Mouse (Mus musculus): ENCODE measurements around the gene Tacc2.

The Tacc2 gene

DNA sequence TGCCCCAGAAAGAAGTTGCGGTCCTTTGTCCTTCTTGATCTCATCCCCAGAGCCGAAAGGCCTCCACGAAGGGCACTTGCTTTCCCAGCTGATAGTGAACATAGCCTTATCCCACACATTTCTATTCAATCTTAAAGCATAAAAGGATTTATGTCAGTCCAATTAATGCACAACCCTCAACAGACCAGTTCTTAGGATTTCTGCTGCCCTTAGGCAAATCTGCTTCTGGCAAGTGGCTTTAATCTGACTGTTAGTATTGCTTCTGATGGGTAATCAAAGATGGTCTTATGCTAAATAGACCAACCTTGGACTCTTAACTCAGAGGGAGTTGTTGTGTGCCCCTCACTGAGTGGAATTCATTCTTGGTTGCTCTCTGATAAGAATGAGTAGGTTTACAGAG, 40.4 kb downstream of the Tacc2 start:
- no peak for DNase-seq (ENCODE audit: low spot score)

DNA sequence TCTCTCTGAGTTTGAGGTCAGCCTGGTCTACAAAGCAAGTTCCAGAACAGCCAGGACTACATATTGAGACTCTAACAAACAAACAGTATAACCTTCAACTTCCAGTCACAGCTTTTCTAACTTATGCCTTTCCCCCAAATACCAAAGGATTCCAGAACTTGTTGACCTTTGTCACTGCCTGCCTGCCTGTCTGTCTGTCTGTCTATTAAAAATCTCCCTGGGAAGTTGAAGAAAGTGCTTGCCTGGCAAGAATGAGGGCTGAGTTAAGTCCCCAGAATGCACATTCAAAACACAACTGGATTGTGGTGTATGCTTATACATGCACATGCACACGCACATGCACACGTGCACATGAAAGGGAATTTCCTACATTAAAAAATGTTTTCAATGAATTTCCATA, 43.8 kb downstream of the Tacc2 start:
- no peak for DNase-seq (ENCODE audit: low spot score)

DNA sequence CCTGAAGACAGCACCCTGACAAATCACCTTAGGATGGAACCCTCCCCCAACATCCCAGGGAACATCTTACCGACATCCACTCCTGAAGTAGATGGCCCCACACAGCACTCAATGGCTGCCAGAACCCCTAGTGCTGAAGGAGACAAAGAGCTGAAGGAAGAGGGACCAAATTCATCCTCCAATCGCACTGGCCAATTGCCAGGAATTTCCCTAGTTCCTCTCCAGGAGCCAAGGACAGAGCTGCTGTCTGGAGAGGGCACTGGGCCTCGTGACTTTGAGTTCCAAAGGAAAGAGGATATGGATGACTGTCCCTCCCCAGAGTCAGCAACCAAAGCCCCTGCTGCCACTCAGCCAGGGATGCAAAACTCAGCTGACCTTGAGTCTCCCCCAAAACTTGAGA, 44.7 kb downstream of the Tacc2 start:
- no peak for DNase-seq (ENCODE audit: low spot score)

DNA sequence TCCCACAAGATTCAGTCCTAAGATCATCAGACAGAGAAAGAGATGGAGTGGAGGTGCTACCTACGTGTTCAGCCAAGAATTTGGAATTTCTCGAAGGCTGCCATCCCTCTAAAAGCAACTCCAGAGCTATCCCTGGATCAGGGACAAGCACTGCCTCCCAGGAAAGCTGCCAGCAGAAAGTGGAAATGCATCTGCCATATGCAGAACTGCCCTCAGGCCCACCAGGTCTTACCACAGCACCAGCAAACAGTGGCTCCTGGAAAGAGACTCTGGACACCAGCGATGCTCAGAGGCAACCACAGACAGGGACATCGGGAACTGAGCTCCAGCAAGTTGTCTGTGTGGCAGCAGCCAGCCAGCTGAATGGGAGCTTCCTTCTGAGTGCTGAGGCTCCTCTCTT, 45.1 kb downstream of the Tacc2 start:
- DNase-seq (ENCODE audit: low spot score) = no peak

DNA sequence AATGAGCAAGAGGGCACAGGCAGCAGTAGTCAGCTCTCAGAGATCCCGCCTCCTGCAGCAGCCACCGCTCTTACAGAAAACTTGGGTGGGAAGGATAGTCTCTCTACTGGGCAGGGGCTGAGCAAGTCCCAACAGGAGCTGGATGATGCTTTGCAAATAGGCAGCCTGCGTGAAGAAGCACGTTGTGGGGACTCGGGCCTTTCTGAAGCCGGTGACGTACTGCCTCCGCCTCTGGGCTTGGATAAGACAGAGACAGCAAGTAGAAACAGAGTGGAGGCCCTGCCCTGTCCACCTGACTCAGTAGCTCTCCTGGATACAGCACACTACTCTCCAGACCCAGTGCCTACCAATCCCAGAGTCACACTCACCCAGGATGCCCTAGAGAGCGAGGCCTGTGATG, 47.1 kb downstream of the Tacc2 start:
- DNase-seq (ENCODE audit: low spot score) = no peak

DNA sequence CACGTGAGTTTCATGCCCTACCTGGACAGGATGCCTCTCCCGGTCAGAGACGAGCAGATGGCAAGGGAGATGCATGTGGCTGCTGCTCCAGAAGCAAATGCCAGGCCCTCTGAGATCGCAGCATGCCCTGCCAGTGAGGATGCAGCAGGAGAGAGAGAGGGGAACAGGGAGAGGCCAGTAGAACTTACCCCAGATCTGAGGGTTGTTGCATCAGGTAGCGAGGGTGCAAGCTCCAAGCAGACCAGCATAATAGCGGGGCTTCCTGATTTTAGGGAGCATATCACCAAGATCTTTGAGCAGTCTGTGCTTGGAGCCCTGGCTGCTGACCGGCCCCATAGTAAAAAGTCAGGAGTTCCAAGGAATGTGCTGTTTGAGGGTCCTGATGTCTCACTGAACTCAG, 48.1 kb downstream of the Tacc2 start:
- no peak for DNase-seq (ENCODE audit: low spot score)

DNA sequence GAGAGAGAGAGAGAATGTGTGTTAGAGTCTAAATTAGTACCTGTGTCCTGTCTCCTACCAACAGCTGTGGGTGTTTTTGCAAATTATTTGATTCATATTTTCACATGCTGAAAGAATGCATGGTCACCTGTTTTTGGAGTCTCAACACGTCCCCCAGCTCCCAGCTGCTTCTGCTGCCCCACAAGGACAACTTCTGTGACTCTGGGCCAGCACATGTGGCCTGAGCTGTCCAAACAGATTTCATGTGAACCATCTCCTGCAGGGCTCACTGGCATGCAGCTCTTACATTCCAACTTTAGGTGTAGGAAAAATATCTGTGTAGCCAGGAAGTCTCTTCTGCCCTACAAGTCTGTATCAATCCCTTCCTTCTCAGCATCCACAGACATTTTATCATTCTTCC, 51.4 kb downstream of the Tacc2 start:
- no peak for DNase-seq (ENCODE audit: low spot score)

DNA sequence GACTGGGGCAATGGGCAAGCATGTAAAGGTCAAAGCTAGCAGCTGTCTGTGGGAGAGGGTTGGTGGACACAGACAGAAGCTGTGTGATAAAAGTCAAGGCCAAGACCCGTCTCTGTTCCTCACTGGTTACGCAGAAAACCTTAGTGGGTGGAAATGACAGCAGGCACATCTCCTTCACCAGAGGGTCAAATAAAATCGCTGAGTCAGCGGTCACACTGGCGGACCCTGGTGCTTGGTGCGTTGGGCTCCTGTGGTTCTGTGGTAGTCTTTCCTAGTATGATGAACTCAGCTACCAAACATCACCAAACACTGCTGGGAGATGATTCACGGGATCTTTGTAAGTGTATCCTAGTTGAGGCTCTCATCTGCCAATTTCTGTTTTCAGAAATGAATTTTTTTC, 52.8 kb downstream of the Tacc2 start:
- DNase-seq (ENCODE audit: low spot score) = no peak

DNA sequence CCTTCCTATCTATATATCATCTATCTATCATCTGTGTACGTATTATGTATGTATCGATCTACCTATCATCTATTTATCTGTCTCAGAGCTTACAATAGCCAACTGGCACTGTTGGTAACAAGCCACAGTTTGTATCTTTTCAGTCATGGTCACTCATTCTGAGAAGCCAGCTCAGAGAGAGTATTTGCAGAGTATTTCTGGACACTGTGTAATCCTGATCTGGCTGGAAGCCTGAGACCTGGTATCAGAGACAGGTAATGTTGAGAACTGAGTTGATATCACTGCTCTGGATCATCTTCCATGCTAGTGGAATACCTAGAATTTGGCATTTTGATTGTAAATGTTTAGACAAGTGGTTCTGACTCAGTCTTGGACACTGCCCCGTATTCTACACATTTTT, 53.7 kb downstream of the Tacc2 start:
- DNase-seq (ENCODE audit: low spot score) = no peak

DNA sequence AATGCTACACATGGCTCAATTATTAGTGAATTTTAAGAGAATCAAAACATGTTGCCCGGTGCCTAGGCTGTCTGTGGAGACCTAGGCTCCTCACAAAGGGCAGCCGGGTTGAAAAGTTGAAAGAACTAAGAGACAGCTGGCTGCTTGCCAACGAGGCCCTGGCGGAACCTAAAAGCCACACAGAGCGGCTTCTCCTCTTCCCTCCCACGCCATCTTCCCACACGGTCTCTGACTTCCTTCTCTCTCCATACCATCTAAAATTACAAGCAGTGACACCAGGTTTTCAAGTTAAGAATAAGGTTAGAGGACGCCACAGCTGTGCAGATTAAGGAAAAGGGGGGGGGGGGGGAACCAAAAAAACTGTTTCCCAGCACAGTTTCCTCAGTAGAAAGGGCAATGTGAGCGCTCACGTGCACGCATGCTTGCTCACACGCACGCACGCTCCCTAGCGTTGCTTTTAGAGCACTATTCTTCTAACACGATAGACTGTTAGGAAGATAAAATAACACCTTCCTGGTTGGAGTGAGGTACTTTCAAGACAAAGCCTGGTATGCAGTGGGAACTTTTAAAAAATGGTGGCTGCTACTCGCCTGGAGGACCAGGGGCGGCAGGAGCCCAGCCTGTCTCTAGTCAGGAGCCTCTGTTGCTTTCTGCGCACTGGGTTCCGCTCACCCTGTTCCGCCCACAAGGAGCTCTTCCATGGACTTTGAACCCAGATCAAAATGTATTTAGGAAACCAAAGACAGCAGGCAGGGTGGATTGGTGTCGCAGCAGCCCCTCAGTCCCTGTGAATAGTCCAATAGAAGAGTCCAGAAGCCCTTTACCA, 54.5 kb downstream of the Tacc2 start:
- no peak for DNase-seq (ENCODE audit: low spot score)

DNA sequence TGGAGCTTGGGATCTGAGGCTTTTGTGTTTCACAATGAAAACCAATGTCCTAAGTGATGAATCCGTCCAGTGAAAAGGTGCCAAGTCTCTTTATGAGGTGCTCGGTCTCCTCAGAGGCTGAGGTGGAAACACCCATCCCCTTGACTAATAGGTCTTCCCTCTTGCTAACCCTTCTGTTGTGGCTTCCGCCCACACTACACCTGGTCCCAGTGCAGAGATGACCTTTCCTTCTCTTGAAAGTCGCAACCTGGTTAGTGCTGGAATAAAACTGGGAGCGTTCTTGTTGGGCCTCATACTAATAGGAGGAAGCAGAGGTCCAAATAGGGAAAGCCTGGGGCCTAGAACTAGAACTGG, 55.1 kb downstream of the Tacc2 start:
- no peak for DNase-seq (ENCODE audit: low spot score)

DNA sequence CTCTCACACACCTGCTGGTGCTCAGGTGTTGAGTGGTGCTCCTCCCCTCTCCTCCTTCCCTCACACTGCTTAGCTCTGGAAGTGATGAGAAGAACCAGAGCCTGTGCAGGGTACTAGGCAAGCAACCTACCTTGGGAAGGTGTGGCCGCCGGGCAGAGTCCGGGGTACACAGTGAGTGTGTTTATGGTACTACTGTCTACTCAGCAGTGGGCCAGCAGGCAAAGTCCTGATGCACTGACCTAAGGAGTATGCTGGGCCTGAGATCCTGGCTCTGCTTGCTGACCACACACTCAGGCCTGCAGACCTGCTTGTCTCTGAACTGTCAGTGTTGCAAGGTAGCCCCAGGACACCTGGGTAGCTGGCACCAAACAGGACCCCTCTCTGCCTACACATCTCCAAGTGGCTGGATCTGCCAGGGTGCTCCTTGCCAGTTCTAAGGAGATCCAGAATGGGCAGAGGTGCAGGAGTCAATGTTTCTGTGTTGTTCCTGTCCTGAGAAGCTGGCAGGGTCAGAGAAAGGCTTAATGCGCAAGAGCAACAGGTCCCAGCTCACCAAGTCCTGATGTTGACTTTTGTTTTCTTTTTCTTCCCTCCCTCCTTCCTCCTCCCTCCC, 57.1 kb downstream of the Tacc2 start:
- no peak for DNase-seq (ENCODE audit: low spot score)

DNA sequence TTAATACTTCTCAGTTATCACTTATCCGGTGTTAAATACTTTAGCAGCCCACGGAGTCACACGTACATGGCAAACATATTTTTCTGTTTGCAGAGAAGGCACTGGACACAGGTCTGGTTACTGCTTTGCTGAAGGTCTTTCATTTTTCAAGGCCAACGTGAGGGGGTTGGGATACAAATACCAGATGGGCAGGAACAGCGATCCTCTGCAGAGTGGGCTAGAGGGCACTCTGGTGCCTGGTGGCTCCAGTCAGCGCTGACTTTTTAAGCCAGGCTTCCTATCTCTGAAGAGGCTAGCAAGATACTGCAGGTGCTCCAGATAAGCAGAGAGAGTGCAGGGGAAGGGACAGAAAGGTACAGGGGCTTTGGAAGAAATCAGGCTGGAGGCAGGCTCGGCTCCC, 58.0 kb downstream of the Tacc2 start:
- DNase-seq (ENCODE audit: low spot score) = no peak

DNA sequence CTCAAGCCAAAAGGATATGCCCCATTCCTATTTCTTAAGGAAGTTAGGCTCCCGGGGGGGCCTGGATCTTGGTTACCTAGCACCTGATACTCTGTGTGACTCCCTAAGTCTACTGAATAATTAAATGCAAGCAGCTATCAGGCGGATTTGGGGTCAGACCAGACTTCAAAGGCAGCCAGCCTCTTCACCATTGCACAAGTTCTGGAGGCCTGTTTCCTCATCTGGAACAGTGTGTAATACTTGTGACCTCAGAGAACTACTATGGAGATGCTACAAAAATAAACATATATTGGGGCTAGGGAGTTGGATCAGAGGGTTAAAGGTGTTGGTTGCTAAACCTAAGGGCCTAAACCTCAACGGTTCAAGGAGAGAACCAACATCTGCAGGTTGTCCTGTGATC, 59.0 kb downstream of the Tacc2 start:
- no peak for DNase-seq (ENCODE audit: low spot score)

DNA sequence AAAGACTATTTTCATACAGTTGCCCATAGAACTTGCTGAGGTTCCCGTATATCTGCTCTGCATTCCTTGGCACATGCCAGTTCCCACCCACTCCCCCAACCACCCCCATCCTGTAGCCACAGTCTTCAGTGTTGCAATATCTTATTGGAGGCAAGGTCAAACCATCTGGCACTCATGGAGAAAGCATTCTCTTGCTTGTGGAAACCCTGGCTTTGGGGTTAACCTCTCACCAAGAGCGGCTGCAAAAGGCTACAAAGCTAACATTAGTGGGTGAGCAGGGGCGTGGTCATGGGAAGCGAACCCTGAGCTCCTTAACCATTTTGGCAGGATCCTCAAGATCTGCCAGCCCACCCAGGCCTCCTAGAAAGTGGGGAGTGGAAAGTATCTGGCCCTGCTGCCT, 59.7 kb downstream of the Tacc2 start:
- DNase-seq (ENCODE audit: low spot score) = no peak

DNA sequence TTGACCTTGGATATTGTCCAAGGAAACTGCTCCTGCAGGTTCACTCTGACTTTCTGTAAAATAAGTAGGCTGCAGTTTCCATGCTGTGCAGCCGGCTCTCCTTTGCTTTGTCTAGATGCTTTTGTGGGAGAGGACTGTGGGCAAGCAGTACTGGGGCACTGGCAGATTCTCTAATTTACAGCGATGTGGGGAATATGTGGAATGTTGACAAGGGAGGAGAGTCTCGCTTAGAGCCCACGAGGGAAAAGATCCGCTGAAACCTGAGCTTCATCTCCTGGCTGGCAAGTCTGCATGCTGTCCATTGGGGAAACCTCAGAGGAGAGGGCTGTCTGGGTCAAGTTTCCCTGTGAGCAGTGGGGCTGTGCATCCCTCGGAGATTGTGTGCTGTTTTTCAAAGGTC, 60.6 kb downstream of the Tacc2 start:
- DNase-seq (ENCODE audit: low spot score) = no peak

DNA sequence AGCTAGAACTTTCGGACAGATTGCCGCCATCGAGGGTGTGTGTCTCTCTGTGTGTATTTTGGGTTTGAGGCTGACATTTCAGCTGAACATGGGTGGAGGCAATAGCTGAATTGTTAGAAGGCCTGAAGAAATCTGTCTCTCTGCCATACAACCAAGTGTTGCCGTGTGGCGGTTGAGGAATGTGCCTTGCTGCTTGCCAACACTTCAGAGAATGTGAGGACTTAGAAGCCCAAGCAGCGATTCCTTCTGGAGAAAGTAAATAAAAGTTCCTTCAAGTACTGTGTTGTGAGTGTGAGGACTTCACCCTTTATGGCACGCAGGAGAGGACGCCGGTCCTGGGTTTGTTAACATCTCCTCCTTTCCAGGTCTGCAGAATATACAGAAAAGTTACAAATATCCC, 63.4 kb downstream of the Tacc2 start:
- DNase-seq (ENCODE audit: low spot score) = no peak

DNA sequence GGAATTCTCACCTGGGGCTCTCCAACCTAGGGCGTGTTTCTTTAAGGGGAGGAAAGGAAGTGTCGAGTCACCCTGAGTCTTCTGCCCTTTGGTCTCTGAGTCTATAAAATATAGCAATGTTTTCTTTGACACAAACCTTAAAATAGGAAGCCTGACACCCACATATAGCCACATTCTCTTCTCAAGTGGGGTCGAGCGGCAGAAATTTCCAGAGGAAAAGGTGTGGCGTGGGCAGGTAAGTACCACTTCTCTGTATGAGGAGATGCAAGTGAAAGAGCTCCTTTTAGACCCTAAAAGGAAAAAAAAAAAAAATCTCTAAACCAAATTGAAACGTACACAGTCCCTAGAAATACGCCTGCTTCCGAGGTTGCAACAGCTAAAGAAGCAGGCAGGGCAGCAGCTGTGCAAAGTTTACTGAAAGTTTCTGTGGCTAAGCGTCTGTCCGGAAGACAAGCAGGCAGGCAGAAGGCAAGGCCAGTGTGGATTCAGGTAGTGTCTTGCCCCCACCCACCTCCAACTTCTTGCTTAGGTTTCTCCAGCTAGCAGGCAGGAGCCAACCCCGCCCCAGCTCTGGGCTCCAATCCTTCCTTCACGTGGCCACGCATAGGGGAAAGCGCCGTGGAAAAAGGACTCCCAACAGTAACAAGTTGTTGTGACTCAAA, 68.2 kb downstream of the Tacc2 start:
- no peak for DNase-seq (ENCODE audit: low spot score)

DNA sequence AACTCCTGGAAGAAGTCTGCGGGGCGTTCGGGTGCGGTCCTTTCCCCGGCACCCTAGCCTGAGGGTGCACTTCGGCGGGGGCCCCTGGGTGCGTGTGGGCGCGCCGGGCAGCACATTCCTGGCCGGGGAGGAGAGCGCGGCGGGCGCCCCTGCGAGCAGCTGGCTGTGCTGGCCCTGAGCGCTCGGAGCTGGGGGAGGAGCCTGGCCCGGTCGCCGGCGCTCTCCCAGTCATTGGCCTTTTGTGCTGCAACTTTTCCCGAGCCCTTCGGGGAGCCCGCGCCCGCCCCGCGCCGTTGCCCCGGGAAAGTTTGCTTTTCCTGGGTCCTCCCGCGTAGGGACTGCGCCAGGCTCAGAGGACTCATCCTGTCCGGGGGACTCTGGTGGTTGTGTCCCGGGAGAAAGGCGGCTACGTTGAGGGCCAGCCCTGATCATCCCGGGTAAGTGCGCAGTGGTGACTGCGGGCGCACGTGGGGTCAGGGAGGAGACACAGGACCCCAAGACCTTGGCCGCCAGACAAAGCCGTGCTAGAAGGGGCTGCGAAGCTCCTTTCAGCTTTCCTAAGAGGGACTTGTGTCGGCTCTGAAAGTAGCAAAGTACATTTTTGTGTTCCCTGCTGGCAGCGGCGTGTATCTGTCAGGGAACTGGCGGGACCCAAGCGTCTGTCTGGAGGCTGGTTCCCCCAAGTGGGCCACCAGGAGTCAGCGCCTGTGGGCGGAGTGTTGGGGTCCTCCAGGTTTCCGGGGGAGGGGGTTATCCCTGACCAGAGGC, 68.9 kb downstream of the Tacc2 start:
- no peak for DNase-seq (ENCODE audit: low spot score)

DNA sequence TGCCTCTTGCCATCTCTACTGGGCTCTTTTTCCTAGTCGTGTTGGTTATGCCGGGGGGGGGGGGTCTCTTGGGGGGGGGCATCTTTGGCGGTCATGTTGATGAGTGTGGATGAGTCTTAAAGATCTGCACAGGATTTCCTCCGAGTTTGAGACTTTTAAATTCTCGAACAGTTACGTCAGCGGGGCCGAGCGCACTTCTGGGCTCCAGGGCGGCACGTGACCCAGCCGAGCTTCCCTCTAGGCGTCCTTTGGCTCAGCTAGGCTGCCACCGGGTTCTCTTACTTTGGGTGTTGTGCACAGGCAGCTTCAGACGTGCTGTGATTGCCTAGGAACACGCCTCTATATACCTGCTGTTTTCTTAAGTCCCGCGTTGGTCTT, 69.5 kb downstream of the Tacc2 start:
- peak; percentile 27 for DNase-seq (ENCODE audit: low spot score)

DNA sequence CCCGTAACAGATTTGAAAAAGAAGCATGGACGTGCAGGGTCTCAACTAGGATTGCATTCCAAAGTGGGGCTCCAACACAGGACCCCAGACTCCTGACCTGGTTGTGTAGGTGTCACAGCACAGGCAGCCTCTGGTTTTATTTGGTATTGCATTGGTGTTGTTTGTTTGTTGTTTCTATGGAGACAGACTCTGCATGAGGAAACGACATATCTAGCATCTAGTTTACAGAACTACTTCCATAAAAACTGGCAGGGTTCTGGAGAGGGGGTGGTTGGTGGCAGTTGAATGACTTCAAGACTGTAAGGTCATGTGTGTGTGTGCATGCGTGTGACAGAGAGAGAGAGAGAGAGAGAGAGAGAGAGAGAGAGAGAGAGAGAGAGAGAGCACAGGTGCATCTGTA, 70.8 kb downstream of the Tacc2 start:
- no peak for DNase-seq (ENCODE audit: low spot score)

DNA sequence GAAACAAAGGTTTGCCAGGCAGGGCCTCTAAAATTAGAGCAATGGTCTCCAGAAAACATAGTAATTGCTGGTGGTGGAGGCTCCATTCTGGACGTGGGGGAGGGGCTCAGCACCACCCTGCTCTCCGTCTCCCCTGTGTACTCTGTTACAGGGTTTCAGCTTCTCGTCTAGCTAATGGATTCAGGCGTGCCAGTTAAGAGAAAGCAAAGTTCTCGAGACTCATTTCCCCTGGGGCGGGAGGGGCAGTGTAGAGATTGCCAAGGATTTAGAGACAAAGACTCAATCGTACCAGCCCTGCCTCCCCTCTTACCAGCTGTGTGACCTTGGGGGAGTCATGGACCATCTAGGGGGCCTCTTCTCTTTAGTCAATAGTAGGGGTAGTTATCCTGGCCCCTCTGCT, 72.0 kb downstream of the Tacc2 start:
- no peak for DNase-seq (ENCODE audit: low spot score)

DNA sequence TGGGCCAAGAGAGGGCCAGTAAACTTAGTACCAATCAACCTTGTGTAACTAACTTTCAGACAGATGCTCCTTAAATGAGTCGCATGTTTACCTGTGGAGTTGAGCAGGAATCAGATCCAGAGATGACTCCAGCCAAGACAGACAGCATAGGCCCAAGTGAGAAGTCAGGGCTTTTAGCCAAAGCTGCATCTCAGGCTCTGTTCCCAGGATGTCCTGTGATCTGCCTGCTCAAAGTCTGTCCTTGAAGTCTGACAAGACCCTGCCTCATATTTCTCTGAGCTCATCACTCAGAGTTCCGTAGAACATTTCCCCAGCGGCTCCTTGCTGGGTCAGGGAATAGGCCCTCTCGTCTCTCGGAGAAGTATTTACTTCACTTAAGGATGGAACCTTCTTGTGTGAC, 73.4 kb downstream of the Tacc2 start:
- DNase-seq (ENCODE audit: low spot score) = no peak
